Mouse (Mus musculus) frontal cortex, adult 2 months (tissue): ENCODE measurements around the gene Olfml2b. TPM values are rescaled to one million over a fixed set of nuclear protein-coding genes. Genes with fewer than 3 reads are reported as not detected.

ENCODE experiments used
- DNase-seq, 2 experiments: peaks; one replicate each; pipeline ENCODE4 v3.0.0; 2022; ENCODE audit warnings: low spot score in 1 of 2; ENCODE audit errors: extremely low spot score in 1 of 2
- polyA plus RNA-seq: library from polyadenylated mRNA; depleted of rRNA; stranded (reverse); fragments of >200 nt; gene quantifications from 2 replicates; pipeline ENCODE4 v1.2.3, GENCODE M21; 2012; rRNA removed

Olfml2b gene
- polyA plus RNA-seq, 1 experiment: 3.2 TPM

- no peak for DNase-seq
Observed at GRCm38 (mm10) chr1:170718133-170718810, 73.9 kb downstream of the Olfml2b start.

- no peak for DNase-seq
Observed at GRCm38 (mm10) chr1:170721560-170721959, 77.2 kb downstream of the Olfml2b start.

GRCm38 (mm10) chr1:170728524-170728923, 84.2 kb downstream of the Olfml2b start:
- peak in 1 of 2 experiments; percentile 22 for DNase-seq

GRCm38 (mm10) chr1:170729267-170729962, 85.1 kb downstream of the Olfml2b start:
- DNase-seq: no peak

- peak; percentile 45 to 71 for DNase-seq
Observed at GRCm38 (mm10) chr1:170731865-170732595, 87.7 kb downstream of the Olfml2b start.

Other genes with a start within 250 kb of the Olfml2b start
- gene Nos1ap, start 54.7 kb upstream of the Olfml2b start, polyA plus RNA-seq: 93.5 and 99.6 TPM in 2 replicates
- gene Atf6, start 223.2 kb downstream of the Olfml2b start, polyA plus RNA-seq: 21.9 and 23.6 TPM in 2 replicates
- 0.50 and 1.0 TPM in 2 replicates for gene Gm26620, start 240.5 kb downstream of the Olfml2b start, polyA plus RNA-seq
- gene Dusp12, start 241.0 kb downstream of the Olfml2b start, polyA plus RNA-seq: 30.1 and 33.8 TPM in 2 replicates